Mouse (Mus musculus) thymus, postnatal 4 days (tissue): ENCODE measurements at regions not wholly inside any gene's neighbourhood (a gene's known extent, or its start where the extent isn't known, plus 50 kb on each side); places are given as distances from the start of the nearest gene placed in this dataset.

Experiments
- DNase-seq: peaks from one replicate; pipeline ENCODE4 v3.0.0; 2021

DNA sequence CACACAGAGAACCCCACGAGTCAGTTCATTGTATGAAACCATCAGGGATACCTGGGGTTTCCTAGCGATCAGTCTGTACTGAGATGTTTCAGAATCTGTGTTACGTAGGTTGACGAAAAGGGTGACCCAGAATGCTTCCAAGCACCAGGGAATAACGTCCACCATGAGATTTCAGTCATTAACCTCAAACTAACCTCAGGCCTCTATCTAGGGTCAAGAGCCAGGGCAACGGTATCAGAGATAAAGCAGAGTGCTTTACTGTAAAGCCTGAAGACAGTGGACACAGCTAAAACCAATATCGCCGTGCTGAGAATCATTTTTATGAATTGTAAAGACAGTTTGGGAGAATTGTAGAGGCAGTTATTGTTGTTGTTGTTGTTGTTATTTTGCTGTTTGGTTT is 52.9 kb upstream of the Errfi1 start:
- no peak for DNase-seq

DNA sequence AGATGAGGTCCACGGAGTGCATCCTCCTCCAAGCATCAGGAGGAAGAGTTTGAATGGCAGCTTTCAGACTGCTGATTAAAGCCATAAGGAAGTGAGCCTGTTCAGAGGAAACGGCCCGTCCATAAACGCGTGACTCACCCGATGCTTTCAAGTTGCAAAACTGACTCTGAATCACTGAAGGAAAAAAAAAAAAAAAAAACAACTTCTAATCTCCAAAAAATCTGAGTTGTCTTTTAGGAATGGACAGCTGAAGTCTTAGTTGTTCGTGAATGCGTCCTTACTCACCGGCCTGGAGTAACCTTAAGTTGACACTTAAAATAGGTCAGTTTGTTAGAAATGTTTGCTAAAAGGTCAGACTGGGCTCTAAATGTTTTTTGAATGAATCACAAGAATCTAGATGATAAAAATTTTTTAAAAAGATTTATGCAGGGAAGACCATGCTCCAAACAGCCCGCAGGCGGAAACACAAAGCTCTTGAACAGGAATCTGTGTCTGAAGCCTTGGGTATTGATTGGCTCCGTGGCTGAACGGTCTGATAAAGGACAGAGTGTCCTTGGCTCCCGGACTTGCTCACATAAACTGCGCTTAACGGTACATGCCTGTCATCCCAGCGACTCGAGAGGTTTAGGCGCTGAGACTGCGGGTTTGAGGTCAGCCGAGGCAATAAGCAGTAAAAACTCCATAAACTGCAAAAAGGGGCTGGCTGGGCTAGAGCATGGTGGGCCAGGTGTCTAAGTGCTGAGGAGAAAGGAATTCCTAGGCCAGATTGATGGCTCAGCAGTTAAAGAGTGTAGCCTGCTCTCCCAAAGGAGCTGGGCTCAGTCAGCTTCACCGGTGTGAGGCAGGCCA is 53.9 kb upstream of the Errfi1 start:
- no peak for DNase-seq

DNA sequence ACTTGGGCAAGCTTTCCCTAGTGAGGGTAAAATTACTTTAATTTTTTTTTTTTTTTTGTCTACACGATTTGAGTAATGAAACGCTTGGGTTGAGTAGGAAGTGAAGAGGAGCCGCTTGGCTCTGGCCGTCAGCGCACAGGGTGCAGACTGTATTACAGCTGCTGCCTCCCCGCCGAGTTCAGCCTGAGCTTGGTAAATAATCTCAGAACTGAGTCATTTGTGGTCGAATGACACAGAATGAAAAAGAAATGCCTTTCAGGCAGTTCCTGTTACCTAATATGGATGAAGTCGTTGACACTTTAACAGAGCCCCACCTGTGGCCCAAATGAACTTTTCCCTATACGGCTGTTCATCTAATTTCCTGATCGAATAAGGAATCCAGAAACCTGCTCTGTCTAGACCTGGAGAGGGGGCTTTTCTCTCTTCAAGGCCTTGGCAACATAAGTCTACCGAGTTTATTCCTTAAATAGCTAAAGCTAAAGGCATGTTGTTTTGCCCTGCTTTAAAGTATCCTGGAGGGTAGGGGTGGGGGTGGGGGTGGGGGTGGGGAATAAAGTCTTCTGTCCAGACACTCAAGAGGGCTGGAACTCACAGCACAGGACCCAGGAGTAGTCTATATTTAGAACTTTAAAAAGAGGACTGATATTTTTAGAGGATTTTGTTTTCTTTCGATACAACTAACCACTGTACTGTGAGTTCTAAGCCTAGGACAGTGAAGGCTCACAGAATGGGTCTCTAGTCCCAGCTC is 54.8 kb upstream of the Errfi1 start:
- peak; percentile 47 for DNase-seq

DNA sequence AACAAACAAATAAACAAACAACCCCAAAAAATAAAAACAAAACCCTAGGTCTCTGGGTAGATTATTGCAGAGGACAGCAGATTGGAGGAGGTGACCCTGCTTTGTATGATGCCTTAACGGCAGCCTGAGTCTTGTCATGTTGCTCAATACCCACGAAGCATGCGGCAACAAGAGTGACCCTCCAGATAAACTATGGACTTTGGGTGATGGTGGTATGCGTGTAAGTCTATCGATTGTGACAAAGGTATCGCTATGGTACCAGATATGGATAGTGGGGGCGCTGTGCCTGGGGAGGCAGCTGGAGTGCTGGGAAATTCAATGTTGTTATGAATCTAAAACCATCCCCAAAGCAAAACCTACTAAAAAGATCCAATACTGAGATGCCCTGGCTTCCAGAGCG is 55.4 kb upstream of the Errfi1 start:
- DNase-seq = no peak

DNA sequence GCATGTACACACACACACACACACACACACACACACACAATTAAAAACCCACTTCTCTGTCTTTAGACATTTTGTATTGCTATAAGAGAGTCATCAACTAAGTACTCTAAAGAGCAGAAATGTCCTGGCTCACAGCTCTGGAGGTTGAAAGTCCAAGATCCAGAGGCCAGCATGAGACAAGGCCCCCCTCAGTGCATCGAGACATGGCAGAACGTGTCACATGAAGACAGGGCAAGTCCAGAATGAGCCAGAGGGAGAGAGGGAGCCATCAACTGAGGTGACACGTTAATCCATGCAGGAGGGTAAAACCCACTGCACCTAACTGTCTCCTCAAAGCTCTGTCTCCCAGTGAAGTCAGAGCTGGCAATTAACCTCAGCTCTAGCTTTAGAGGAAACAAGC is 56.7 kb upstream of the Errfi1 start:
- no peak for DNase-seq

DNA sequence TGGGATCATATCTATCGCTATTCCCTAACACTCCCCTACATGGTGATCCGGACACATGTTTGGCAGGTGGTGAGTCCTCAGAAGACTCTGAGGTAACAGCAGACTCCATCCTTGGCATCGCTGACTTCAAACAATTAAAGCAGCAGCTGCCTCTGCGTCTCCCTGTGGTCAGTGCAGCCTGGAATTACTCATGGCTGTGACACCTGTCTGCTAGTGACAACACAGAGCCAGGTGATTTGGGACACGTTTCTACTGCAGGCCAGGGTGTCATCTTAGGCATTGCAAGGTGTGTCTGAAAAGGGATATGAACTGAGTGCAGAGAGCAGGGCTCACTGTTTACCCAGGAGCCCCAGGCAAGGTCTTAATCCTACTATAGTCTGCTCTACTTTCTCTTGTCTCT is 58.8 kb upstream of the Errfi1 start:
- no peak for DNase-seq

DNA sequence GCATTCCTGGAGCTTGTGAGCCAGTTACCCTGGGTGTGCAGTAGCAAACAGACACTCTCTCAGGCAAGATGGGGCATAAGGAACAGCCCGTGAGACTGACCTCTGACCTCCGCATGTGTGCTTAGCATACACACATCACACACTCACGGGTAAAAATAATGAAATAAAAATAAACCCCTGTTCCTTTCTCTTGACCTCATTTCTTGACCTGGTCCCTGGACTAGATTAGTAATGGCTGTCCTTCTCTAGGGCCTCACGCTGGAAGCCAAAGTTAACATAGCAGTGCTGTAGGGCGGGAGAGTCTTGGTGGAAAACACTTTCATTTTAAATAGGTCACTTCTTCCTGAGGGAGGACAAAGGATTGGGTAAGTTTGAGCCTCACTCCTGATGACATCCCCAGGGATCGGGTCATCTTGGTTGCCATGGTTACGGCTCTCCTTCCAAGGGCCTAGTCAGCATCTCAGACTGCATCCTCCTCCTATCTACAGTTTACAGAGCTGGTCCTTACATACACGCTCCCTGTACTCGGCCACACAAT is 59.4 kb upstream of the Errfi1 start:
- DNase-seq = no peak

DNA sequence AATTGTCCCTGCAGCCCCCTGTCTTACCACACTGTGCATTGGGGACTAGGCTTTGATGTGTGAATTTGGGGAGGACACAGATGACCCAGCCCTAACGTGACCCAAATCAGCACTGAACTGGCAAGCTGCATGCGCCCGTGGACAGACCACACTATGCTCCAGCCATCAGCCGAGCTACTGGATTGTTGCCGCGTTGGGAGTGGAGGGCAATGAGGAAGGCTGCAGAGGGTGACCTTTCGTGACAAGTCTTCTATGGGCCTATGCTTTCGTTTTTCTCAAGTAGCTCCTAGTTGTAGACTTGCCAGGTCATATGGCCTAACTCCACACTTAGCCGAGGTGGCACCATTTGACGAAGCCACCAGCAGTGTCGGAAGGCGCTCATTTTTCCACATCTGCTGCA is 60.6 kb upstream of the Errfi1 start:
- DNase-seq = no peak

DNA sequence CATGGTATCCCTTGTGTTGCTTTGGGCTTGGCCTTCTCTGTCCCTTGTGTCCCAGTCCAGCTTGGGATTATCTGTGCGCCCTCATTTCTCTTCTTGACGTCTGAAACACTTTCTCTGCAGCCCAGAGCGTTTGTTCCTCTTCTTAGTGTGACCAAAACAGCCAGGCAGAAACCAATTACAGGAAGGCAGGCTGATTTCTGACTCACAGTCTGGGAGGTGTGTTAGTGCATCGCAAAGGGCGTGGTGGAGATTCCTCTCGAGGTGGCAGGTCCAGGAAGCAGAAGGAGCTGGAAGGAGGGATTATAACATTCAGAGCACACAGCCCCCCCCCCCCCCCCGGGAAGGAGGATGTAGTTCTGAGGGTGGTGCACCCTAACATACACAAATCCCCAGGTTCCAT is 64.6 kb upstream of the Errfi1 start:
- DNase-seq = no peak

DNA sequence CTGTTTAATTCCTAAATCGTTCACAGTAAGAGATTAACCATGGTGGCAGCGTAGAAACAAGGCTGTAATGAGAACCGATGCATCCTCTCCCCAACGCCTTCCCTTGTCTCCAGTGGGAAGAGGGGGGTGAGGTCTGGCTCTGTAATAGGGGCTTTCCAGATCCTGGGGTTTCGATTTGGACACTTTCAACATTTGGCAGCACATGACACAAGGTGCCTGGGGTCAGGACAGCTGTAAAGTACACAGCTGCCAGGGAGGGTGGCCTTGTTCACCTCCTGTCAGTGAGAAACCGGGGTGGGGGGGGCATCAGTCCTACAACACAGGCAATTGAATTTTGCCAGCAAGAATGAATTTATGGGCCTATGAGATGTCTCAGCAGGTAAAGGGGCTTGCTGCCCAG is 66.6 kb upstream of the Errfi1 start:
- no peak for DNase-seq

DNA sequence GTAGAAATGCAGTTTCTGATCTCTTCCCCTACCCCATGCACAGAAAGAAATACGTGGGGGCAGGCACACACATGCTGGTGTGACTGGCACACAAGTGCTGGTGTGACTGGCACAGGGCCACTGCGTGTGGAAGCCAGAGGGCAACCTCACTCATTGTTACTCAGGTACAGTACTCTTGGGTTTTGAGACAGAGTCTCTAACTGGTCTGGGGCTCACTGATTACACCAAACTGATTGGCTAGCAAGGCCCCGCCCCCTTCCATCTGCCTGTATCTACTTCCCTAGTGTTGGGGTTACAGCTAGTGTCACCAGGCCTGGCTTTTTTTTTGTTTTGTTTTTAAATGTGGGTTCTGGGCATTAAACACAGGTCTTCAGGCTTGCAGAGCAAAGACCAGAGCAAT is 67.1 kb upstream of the Errfi1 start:
- DNase-seq = peak; percentile 19

DNA sequence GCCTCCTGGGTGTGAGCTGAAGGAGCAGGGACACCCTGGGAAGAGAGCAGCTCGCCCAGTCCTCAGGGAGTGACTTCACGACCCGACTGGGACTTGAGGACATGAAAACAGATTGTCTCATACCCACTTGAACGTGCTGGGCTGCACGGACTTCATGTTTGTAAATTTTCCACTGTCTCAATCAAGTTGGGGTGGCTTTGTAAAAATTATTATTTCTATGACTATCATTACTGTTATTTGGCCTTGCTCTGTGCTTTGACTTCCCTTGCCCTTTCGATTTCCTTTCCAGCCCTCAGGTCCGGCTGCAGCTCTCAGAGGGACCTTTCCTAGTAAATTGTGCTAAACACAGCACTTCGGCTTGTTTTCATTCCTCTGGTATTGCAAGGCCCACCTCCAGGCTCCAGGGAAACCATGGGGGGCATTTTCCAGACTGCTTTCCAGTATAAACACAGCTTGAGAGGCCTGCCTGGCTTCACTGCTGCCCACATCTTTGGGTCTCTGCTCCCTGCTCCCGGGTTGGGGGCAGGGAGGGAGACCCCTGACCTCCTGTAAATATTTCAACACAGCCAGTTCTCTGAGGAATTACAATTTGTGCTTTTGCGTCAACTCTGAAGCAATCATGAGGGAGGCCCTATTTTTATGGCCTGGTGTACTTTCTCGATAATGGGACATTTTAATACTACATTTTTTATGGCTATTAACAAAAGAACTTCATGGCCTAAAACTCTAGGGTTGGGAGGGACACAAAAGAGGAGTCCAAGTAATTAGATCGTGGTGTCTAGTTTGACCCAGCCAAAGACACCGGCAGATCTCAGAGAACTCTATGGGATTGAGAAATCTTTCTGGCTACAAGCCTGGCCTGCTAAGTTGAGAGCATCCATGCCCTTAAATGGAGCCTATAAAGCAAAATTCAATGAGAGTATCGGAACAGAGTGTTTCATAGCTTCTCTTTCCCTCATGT is 68.9 kb upstream of the Errfi1 start:
- no peak for DNase-seq

DNA sequence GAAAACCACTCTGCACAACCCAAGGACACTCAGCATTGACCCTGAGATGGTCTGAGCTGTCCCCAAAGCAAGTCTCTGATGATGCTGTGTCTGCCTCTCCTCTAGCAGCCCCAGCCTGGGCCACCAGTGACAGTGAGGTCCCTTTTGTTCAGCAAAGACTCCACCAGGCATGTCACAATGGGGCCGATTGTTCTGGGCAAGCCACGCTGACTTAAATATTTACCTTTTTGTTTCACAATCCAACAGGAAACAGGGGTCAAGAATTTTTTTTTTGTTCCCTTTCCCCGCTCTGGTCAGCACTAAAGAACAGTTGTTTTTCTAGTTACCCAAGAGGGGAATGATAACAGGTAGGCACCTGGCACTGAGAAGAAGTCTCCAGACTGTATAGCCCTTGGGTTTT is 72.4 kb upstream of the Errfi1 start:
- DNase-seq = no peak

DNA sequence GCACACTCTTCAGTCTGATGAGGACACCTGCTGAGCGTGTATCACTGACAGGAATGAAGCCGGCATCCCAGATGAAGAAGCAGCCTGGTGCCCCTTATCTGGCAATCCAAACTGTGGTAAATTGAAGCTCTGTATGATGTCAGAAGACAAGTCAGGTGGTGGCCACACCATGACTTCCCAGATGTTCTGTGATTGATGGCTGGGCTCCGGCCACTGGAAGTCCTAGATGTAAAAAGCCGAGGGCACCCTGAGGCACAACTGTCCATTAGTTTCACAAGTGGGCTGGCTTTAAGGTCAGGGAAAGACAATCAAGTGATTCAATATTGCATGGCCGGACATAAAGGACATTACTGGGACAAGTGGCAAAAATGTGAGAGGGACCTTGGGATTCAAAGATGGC is 74.4 kb upstream of the Errfi1 start:
- DNase-seq = no peak

DNA sequence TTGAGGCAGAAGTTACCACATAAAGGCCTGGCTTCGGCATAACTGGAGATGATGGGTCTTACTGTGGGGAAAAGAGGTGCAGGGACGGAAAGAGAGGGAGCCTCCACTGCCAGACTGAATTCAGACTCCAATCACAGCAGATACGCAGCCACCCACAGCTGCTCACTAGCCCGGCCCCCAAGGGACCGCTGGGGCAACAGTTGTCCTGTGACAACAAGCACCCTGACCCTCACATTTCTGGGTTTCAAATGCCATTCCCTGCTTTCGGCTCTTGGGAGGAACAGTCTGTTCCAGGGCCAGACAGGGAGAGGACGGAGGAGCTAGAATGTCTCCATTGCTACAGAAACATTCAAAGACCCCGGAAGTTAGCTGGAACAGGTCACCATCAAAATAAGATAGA is 75.0 kb upstream of the Errfi1 start:
- no peak for DNase-seq

DNA sequence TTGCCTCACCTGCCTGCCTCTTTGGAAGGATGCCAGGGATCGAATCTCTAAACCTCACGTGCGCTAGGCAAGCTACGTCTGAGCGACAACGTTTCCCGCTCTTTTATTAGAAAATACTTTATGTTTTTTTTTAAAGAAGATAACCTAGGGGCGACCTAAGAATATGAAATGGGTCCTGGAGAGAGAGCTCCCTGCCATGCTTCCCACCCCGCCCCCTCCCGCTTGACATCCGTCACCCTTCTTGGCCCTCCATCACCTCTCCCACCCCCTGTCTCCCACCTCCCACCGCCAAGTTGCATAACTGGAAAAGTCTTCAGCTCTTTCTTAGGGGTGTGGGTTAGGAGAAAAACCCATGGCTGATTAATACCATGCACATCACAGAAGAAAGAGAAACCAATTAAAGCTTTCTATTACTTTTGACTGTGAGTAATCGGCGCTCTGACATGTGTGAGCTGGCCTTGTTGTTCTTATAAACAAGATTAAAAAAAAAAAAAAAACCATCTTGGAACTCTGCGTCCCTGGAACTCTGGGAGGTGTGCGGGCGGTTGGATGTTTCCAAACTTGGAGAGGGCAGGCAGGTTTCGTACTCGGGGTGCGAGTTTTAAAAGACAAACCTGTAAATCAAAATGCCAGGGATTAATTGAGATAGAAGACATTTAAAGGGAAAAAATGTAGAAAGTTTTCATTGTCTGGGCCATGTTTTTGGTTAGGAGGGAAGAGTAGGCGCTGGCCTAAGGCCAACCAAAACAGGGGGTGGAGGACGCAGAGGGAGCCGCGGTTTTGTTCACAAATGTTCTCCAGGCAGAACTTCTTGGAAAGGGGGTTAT is 77.8 kb upstream of the Errfi1 start:
- no peak for DNase-seq

DNA sequence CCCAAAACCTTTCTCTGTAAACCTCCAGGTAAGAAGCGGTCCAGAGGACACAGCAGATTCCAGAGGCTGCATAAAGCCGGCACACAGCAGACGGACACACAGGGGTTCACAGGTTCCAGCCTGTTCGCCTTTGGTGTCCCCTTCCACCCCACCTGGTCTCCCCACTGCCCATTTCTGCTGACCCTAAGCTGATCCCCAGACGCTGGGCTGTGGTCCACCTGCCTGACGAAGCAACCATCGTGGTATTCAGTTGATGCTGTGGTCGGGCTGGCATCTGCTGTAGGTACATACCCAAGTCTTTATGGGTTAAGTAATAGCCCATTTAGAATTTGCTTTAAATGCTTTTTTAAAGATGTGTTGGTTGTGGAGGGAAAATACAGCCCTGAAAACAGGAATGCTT is 78.4 kb upstream of the Errfi1 start:
- no peak for DNase-seq

DNA sequence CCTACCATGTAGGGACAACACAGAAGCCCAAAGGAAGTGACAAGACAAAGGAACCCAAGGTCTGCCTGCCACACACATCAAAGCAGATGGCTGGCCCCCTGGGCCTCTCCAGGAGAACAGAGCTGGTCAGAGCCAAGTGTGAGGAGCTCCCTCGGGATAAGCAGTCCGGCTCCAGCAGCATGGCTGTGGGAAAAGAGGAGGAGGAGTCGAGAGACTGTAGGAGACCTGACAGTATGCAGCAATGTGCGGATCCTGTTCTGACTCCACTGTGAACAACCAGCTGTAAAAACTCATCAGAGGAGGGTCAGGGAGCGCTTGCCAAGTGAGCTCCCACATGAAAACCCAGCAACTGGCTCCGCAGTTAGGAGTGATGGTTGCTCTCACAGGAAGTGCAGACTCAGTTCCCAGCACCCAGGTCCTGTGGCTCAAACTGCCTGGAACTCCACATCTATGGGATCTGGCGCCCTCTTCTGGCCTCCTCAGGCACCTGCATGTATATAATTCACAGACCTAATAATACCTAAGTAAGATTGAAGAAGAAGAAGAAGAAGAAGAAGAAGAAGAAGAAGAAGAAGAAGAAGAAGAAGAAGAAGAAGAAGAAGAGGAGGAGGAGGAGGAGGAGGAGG is 79.3 kb upstream of the Errfi1 start:
- peak; percentile 39 for DNase-seq

DNA sequence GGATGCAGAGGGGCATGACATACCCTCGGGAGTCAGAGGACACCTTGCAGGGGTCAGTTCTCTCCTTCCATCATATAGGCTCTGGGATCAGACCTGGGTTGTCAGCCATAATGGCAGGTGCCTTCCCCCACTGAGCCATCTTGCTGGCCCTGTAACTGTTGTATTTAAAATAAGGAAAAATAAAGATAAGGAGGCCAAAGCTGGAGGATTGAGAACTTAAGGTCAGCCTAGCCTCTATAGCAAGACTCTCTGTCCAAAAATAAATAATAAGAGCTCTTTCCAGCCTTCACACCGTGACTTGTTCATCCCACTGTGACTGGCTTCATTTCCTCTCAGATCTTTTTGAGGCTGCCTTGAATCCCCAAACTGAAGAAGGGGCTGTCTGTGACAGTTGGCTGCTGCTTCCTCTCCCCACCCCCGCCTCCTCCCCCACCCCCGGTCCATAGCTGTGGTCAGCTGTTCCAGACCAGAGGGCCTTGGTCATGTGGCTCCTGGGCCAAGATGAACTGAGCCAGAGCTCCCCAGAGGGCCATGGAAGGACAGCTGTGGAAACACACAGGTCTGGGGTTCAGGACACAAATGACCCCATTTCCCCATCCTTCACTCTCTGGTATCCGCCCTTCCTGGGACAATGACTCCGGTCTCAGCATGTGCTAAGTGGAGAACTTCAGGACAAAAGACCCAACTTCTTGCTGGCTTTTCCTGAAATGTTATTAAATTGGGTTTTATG is 81.6 kb upstream of the Errfi1 start:
- no peak for DNase-seq

DNA sequence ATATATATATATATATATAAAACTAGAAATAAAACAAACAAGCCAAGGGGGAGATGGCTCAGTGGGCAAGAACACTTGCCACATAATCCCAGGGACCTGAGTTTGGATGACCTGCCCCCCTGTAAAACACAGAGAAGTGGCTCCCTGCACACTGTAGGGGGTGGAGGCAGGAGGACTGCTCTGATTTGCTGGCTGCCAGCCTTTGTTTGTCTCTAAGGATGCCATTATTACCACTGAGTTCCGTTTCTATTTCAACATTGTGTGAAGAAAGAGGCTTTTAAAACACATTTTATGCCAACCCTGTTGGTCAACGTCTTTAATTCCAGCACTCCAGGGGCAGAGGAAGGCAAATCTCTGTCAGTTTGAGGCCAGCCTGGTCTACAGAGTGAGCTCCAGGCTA is 82.2 kb upstream of the Errfi1 start:
- DNase-seq = no peak

DNA sequence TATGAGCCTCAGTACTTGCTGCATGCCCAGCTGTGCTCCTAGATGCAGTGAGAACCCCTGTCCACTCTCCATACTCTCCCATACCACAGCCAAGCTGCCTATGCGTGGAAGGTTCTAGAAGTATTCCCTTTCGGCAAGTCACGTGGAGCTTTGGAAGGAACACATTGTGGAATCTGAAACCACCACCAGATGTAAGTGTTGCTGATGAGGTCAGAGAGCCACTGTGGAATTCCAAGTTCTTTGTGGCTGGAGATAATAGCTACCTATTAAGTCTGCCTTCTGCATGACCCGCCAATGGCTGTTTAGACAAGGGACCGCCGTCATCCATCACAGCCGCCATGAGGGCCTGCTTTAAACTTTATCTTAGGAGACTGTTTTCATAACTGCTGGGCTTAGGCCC is 84.7 kb upstream of the Errfi1 start:
- no peak for DNase-seq
